Mouse (Mus musculus): ENCODE results near the gene Hoxa7.

Hoxa7 gene

GRCm38 (mm10) chr6:52191860-52192550 lies 29.6 kb downstream of the Hoxa7 start:
- DNase-seq = no peak

DNA sequence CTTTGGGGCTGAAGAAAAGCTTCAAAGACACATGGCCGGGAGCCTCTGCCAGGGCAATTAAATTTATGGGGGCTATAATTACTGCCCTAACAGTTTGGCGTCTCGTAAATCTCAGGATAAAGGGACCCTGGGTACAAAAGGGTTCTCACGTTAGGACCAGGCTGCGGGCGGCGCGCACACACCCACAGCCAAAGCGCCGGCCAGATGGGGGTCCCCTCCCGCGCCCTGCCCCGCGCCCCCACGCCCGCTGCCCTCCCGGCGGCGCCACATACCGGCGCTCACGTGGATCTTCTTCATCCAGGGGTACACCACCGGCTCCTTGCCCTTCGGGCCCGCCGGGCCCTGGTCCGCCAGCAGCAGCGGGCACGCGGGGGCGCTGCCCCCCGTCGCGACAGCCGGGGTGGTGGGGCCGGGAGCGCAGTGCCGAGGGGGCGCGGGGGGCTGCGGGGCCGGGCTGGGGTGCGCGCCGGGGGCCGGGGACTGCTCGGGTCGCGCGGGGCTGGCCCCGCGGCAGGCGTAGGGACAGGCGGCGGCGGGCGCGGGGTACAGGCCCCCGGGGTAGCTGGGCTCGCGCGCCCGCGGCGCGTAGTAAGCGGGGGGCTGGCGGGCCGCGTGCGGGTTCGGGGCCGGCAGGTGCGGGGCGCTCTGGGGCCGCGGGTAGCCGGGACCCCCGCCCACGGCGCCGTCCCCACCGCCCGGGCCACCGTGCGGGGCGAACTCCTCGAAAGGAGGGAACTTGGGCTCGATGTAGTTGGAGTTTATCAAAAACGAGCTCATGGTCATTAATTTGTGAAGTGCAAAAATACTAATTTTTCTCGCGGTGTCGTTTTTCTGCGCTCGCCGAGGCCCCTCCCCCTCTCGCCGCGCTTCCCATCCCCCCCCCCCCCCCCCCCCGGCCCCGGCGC lies 30.5 kb downstream of the Hoxa7 start, which contains the start of gene Hoxa4:
TSS of gene Hoxa4 (minus strand) at position 848 of the 905 bp plus-strand sequence.
- no peak for DNase-seq

GRCm38 (mm10) chr6:52190410-52190809 lies 31.2 kb downstream of the Hoxa7 start:
- DNase-seq = no peak

GRCm38 (mm10) chr6:52189909-52190308 lies 31.7 kb downstream of the Hoxa7 start:
- DNase-seq = no peak

- DNase-seq = no peak
These were observed 32.5 kb downstream of the Hoxa7 start for GRCm38 (mm10) chr6:52189172-52189591.

GRCm38 (mm10) chr6:52186500-52186899 lies 35.2 kb downstream of the Hoxa7 start:
- no peak for DNase-seq

GRCm38 (mm10) chr6:52185834-52186233 lies 35.8 kb downstream of the Hoxa7 start:
- DNase-seq = no peak

DNA sequence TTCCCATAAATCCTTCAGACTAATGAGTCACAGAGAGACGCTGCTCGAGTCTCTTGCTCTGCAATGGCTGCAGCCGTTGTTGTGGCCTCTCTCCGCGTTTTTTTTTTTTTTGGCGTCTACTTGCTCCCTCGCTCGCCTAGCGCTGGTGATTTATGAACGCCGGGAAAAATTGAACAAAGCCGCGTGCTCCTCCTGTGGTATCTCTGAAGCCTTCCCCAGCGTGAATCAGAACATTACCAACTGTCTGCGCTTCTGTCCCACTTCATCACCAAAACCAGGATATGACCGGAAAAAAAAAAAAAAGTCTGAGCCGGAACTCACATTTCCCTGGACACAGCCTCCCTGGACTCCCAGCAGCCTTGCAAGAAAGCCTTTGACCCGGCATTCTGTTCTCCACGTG lies 36.4 kb downstream of the Hoxa7 start:
- DNase-seq = no peak

DNA sequence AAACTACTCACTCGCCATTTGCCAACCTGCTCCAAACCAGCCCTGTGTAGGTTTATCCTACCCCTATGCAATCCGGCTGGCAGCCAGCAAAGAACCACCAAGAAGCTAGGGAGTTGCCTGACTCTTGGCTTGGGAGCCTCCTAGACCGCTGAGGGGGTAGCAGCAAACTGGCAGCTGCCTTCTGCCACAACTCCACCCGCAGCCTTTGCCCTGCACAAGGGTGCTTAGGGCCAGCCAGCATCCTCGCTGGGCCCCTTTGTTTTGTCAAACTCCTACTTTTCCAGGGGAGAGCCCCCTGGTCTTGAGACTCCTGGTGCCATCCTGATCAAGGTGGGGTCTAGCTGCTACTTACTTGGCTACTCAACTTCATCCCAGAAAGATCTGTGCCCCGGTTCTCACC lies 37.0 kb downstream of the Hoxa7 start:
- no peak for DNase-seq

DNA sequence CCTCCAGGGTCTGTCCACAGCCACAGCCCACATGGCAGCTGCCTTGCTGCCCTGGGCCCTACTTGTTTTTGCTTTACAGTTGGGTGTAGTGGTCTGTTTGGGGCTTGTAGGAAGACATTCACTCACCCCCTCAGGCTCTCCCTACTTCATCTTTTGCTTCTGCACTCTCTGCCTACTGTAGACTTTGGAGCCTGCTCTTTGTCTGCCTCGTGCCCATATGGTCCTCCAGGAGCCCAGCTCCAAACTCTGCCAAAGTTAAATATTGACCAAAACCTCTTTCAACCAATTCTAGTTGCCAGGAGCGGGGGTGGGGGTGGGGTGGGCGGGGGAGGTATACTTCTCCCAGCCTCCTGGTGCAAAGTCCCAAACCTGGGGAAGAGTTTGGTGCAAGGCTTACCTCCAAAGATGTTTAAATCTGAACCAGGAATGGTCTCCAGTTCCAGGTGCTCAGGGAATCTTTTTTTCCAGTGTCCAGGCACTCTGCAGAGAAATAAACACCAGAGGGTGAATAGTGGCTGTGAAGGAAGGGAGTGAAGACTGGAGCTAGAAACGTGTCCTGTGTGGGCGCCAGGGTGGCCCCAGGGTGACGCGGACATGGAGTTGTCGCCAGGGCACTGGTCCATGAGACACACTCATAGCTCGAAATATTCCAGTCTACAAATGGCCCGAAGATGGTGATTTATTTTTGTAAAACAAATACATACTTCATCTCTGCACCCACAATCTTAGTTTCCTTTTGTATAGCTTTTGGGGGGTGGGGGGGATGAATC lies 38.2 kb downstream of the Hoxa7 start:
- no peak for DNase-seq

GRCm38 (mm10) chr6:52182793-52183192 lies 38.9 kb downstream of the Hoxa7 start:
- DNase-seq = no peak

GRCm38 (mm10) chr6:52182030-52182429 lies 39.6 kb downstream of the Hoxa7 start:
- no peak for DNase-seq

GRCm38 (mm10) chr6:52180726-52181125 lies 40.9 kb downstream of the Hoxa7 start:
- no peak for DNase-seq

- DNase-seq = no peak
These were observed 41.4 kb downstream of the Hoxa7 start for GRCm38 (mm10) chr6:52180213-52180710.

DNA sequence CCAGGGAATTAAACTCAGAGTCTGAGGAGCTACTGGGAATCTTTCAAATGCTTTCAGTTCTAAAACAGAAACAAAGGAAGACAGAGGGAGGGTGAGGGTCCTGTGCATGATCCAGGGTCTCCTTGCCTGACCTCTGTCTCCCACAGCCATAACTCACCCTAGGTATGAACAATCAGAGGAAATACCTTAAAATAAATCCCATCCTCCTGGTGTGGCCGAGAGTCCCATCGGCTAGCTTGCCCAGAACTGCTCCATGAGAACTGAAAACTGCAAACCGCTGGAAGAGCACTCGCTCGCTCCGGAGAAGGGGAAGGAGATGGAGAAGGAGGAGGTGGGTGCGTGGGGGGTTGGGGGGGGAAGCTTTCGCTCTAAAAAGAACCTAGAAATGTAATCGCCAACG lies 42.0 kb downstream of the Hoxa7 start:
- no peak for DNase-seq

GRCm38 (mm10) chr6:52178918-52179665 lies 42.6 kb downstream of the Hoxa7 start:
- DNase-seq = no peak

- DNase-seq = no peak
These were observed 43.8 kb downstream of the Hoxa7 start for GRCm38 (mm10) chr6:52177806-52178205.

GRCm38 (mm10) chr6:52177061-52177735 lies 44.5 kb downstream of the Hoxa7 start, which contains the start of gene 5730596B20Rik:
TSS of gene 5730596B20Rik (plus strand) at chr6:52177498.
- no peak for DNase-seq

DNA sequence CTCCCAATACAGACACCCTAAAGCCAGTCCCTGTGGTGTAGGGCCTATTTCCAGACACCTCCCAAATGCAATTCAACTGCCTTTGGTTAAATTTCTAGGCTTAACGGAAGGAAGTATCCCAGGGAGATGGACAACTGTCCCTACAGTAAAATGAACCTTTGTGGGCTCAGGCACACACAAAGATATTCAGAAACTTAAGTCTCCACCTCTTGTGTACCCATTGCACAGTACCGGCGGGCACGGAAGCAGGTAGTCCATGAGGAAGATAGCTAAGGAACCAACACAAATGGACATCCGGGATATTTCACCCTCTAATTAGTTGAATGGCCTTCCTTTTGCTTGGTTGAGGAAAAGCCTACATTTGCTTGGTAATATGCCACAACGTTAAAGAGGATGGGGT lies 45.3 kb downstream of the Hoxa7 start:
- DNase-seq = no peak

DNA sequence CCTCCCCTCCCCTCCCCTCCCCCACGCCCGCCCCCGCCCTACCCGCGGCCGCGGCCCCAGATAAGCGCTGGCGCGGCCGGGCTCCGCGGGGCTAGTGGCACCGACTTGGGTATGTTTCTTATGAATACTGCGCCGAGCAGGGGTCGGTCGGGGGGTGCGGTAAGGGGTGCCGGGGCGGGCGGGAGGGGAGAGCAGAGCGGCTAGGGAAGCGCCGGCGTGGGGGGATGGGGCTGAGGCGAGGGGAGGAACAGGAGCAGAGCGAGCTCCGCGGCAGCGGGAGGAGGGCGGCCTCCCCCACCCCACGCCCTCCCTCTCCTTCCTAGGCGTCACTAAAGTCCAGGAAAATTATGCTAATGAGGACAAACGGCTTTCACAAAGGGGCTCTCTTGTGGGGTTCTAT lies 45.8 kb downstream of the Hoxa7 start:
- no peak for DNase-seq

DNA sequence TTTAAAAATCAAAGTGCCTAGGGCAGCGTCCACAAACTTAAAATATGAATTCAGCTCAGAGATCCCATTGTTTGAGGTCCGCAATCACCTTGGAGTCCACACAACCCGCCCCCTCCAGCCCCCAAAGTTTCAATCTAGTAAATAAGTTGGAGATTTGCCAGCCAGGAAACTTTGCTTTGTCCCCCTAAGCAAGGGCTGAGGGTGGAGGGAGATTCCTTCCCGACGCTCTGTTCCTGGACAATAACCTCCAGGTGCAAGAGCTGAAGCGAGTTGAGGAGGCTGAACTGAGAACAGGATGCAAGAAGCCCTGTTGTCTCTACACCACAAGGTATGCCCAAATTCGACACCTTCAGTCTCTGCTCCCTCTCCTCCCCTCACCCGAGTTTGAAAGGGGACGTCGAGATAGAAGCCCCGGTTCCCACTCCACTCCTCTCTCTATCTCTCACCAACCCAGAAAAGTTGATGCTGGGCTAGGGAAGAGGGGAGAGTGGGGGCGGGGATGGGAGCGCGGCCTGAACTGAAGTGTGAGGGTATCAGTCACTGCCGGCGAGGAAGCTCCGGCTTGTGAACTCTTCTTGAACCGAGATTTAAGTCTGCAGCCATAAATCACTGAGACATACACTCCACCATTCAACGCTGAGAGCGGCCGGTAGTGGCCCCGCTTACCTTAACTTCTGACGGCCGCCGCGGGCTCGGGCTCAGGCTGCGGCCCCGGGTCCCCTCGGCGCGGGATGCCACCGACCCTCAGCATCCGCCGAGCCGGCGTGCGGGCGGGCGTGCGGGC lies 46.5 kb downstream of the Hoxa7 start:
- DNase-seq = no peak
